Mouse (Mus musculus) megakaryocyte, embryonic 14.5 days (primary cell): Measurements from ENCODE around the gene Tnfsf14. TPM values are rescaled to one million over a fixed set of nuclear protein-coding genes. Genes with fewer than 3 reads are reported as not detected.

Experiments
- H3K27me3 ChIP-seq: replicated peaks from 2 replicates; pipeline ENCODE3; 2012; ENCODE audit warnings: inconsistent platforms
- H3K36me3 ChIP-seq: replicated peaks from 2 replicates; pipeline ENCODE3; 2012; ENCODE audit warnings: low read length, inconsistent platforms, mixed read lengths
- H3K4me1 ChIP-seq: 2 replicates; pipeline ENCODE4 v1.6.1; 2012; ENCODE audit warnings: inconsistent platforms
- H3K4me3 ChIP-seq: replicated peaks from 2 replicates; pipeline ENCODE3; 2012; ENCODE audit warnings: moderate library complexity, mild to moderate bottlenecking, inconsistent platforms
- H3K9me3 ChIP-seq: 2 replicates; pipeline ENCODE4 v1.6.1; 2012; ENCODE audit warnings: inconsistent platforms
- FLI1 ChIP-seq: IDR thresholded peaks from 2 replicates; pipeline ENCODE4 v1.6.1; 2012; ENCODE audit warnings: low read length, inconsistent platforms, mixed read lengths
- GATA1 ChIP-seq: IDR thresholded peaks from 3 replicates; pipeline ENCODE4 v1.6.1; 2012; ENCODE audit warnings: mixed read lengths, low read length, inconsistent platforms, borderline replicate concordance
- polyA plus RNA-seq: library from polyadenylated mRNA; stranded (reverse); fragments of >175 nt; gene quantifications from 2 replicates; pipeline ENCODE4 v1.2.3, GENCODE M21; 2012; ENCODE audit warnings: low replicate concordance; ENCODE audit not compliant: insufficient read depth

Gene Tnfsf14
- polyA plus RNA-seq, 1 experiment, result 144 TPM

GRCm38 (mm10) chr17:57209330-57209729, 15.4 kb upstream of the Tnfsf14 start:
- H3K4me1 ChIP-seq, result peaks cover 78% of the 10 kb centered on the region
- H3K9me3 ChIP-seq, result 0 out of 2 replicates have a peak, but pooled peaks cover 3% of the 10 kb centered on the region
- H3K36me3 ChIP-seq, result peaks cover 30% of the 10 kb centered on the region
- H3K4me3 ChIP-seq, result no peak overlapping the region
- H3K27me3 ChIP-seq, result peaks cover 15% of the 10 kb centered on the region
- TF ChIP-seq FLI1, result no peak

DNA sequence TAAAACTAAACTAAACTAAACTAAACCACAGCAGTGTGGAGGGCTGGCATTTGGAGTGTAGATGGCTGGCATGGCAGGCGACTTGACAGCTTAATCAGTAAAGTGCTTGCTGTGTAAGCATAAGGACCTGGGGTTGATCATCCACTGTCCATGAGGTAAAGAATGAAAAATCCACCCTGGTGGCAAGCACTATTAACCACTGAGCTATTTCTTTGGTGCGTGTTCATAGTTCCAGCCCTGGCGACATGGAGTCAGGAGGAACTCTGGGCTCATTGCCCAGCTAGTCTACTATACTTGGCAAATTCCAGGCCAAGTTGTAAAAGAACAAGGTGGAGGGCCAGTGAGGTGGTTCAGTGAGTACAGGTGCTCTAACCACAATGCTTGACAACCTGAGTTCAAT, 14.0 kb upstream of the Tnfsf14 start:
- Histone ChIP-seq H3K4me3 (no peak overlapping the region), H3K36me3 (peaks cover 40% of the 10 kb centered on the region), H3K27me3 (peaks cover 6% of the 10 kb centered on the region), H3K9me3 (0 out of 2 replicates have a peak, but pooled peaks cover 3% of the 10 kb centered on the region), H3K4me1 (peaks cover 82% of the 10 kb centered on the region)
- TF ChIP-seq GATA1 (no peak), FLI1 (no peak)

DNA sequence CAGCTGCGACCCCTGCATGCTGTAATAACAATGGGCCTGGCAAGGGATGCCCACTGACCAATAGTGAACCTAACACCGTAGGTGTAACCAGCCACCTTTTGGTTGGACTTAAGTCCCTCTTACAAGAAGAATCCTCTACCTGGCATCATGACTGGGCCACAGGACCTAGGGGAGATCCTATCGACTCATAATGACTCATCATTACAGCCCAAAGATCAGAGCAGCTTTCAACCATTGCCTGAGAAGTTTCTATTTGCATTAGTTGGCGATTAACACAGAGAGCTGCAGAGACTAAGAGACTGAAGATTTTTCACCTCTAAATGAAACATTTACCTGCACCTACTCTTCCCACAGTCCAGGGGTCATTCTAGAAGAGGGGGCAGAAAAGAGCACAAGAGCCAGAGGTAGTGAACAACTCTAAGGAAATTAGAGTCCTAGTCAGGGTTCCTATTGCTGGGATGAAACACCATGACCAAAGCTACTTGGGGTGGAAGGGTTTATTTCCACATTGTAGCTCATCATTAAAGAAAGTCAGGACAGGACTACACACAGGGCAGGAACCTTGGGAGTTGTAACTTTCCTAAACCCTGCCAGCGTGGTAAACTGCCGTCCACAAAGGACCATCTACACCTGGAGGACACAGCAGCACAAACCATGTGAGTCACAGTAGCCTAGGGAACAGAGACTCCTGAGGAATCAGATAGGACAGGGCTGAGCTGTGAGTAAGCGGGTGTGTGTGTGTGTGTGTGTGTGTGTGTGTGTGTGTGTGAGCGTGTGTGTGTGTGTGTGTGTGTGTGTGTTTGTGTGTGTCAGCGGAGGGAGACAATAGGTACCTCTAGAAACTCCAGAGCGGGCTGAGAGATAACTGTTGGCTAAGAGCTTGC, 8.1 kb upstream of the Tnfsf14 start:
- Histone ChIP-seq H3K9me3 (0 out of 2 replicates have a peak, but pooled peaks cover 3% of the 10 kb centered on the region), H3K36me3 (peaks cover 38% of the 10 kb centered on the region), H3K4me1 (peaks cover 81% of the 10 kb centered on the region), H3K27me3 (no peaks in the 10 kb centered on the region), H3K4me3 (no peak overlapping the region)
- TF ChIP-seq FLI1 (no peak), GATA1 (no peak)

DNA sequence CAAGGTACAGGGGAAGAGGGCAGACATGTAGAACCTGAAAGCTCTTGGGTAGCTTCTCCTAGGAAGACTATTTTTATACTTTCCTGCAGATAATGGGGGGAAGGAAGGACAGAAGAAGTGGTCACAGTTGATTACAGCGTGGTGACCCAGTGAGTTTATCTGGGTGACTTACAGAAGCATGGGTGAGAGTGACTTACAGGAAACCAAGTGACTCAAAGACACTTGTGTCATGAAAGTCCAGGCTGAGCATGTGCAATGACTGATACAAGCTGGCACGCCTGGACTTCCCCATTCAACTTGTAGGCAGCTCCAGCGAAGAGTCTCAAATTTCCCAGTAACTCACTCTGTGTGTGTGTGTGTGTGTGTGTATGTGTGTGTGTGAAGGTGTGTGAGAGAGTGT, 4.3 kb upstream of the Tnfsf14 start:
- Histone ChIP-seq H3K4me1 (peaks cover 82% of the 10 kb centered on the region), H3K4me3 (peak overlapping the region; percentile 73), H3K9me3 (no peaks in the 10 kb centered on the region), H3K36me3 (peaks cover 10% of the 10 kb centered on the region), H3K27me3 (no peaks in the 10 kb centered on the region)
- TF ChIP-seq GATA1 (peak; percentile 95; the same call in 1 of the 3 replicates), FLI1 (no peak)

DNA sequence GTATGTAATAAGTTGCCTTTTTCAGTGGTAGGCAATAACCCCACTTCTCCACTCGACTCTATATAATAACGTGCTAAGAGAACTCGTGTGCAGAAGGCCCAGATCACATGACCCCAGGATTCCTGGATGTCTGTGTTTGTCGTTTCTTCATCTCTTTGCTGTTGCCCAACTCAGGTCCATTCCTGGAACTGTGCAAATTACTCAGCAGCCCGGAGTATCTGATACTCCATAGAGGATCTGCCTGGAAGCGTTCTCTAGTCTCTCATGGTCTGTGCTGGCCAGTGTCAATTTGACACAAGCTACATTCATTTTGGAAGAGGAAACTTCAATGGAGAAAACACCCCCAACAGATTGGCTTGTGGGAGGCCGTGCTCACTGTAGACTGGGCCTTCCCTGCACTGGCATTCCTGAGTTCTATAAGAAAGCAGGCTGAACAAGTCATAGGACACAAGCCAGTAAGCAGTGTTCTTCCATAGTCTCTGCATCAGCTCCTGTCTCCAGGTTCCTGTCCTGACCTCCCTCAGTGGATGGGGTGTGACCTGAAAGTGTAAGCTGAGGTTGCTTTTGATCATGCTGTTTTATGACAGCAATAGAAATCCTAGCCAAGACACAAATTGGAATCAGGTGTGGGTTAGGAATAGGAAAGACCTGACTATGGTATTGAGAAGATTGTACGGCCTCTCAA, 1.5 kb upstream of the Tnfsf14 start:
- no peaks in the 10 kb centered on the region for H3K27me3 ChIP-seq
- H3K9me3 ChIP-seq, result peaks cover 5% of the 10 kb centered on the region
- peaks cover 25% of the 10 kb centered on the region for H3K36me3 ChIP-seq
- peaks cover 88% of the 10 kb centered on the region for H3K4me1 ChIP-seq
- H3K4me3 ChIP-seq, result no peak overlapping the region
- no peak for TF ChIP-seq FLI1
- TF ChIP-seq GATA1, result no peak

DNA sequence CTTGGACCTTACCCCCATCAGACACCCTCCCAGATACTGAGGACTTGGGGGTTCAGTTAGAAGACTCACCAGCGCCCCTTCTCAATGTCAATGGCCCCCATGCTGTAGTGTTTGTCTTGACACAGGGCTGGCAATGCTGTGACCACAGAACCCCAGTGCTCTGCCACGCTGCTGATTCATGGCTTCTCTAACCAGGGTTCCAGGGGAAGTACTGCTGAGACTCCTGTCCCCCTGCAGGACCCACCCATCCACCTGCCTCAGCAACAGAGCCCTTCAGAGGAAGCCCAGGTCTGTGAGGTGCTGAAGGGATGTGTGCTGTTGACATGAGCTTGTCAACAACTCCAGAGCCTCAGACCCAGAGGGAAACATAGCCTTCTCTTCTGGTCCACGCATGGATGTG, 794 bp upstream of the Tnfsf14 start:
- Histone ChIP-seq H3K36me3 (peaks cover 32% of the 10 kb centered on the region), H3K4me1 (peaks cover 95% of the 10 kb centered on the region)

DNA sequence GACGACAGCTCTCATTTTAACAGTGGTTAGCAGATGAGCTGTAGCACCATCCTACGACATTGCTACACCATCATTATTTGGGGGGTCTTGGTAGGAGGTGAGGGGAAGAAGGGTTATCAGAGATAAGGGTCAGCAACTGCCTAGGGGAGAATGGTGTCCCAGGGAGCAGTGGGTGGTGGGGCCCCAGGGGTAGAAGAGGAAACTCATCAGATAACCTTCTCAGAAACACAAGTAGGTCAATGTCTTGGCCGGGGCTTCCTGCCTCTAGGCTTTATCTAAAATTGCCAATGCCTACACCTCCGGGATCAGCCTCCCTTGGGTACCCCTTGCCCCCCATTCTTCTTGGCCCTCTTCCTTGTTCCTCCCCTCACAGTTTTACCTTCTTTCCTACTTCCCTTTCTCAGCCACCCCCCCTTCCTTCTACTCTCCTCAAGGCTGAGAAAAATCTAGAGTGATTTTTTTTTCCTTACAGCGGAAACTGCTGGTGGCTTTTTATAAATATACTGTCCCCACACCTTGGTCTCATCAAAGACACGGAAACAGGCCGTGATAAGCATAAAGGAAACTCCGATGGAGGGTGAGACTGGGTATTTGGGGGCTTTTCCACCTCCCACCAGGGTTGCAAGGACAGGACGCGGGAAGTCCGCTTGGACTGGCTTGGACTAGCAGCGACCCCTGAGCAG, 5.3 kb downstream of the Tnfsf14 start:
- no peaks in the 10 kb centered on the region for H3K27me3 ChIP-seq
- peaks cover 85% of the 10 kb centered on the region for H3K4me1 ChIP-seq
- peaks cover 19% of the 10 kb centered on the region for H3K9me3 ChIP-seq
- no peak for TF ChIP-seq GATA1
- TF ChIP-seq FLI1, result no peak
- peaks cover 71% of the 10 kb centered on the region for H3K36me3 ChIP-seq
- peak overlapping the region; percentile 82 for H3K4me3 ChIP-seq

More for the DNA sequence above, 794 bp upstream of the Tnfsf14 start:
- no peaks in the 10 kb centered on the region for H3K27me3 ChIP-seq
- H3K9me3 ChIP-seq, result peaks cover 8% of the 10 kb centered on the region
- TF ChIP-seq FLI1 (no peak), GATA1 (no peak)
- peak overlapping the region; percentile 91 for H3K4me3 ChIP-seq

DNA sequence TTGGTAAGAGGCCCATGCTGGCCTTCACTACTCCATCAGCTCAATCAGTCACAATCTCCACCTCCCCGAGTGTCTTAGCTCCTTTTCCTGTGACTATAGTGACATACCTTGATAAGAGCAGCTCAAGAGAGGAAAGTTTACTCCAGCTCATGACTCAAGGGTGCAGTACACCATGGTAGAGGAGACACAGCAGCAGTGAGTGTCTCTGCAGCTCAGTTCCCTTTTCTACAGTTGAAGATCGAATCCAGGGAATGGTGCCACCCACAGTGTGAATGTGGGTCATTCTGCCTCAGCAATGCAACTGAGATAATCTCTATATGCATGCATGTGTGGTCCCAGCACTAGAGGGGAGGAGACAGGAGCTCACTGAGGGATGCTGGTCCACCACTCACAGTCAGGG, 8.3 kb downstream of the Tnfsf14 start:
- no peak for TF ChIP-seq FLI1
- TF ChIP-seq GATA1, result no peak
- Histone ChIP-seq H3K9me3 (peaks cover 25% of the 10 kb centered on the region), H3K36me3 (peaks cover 57% of the 10 kb centered on the region), H3K4me3 (no peak overlapping the region), H3K4me1 (peaks cover 69% of the 10 kb centered on the region), H3K27me3 (no peaks in the 10 kb centered on the region)

DNA sequence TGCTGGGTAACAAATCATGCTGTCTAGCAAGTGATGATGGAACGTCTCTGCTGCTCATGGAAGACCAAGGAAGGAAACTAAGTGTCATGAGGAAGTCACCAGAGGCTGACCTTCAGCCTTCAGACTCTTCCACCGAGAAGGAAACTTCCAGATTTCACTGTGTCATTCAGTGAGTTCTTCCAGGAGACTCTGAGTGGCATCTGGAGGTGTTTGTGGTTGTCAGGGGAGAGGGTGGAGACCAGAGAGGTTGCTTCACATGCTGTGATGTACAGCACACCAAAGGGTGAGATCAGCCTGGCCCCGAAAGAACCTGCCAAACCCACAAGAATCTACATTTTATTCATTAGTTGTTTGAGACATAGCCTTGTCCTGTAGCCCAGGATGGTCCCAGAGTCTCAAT, 11.1 kb downstream of the Tnfsf14 start:
- TF ChIP-seq FLI1, result no peak
- no peak for TF ChIP-seq GATA1
- no peaks in the 10 kb centered on the region for H3K27me3 ChIP-seq
- H3K4me1 ChIP-seq, result peaks cover 43% of the 10 kb centered on the region
- peaks cover 20% of the 10 kb centered on the region for H3K9me3 ChIP-seq
- H3K36me3 ChIP-seq, result peaks cover 29% of the 10 kb centered on the region
- no peak overlapping the region for H3K4me3 ChIP-seq

- Histone ChIP-seq H3K4me3 (no peak overlapping the region), H3K36me3 (peaks cover 10% of the 10 kb centered on the region), H3K4me1 (peaks cover 27% of the 10 kb centered on the region), H3K27me3 (peaks cover 4% of the 10 kb centered on the region), H3K9me3 (peaks cover 11% of the 10 kb centered on the region)
- TF ChIP-seq FLI1, result no peak
- no peak for TF ChIP-seq GATA1
Observed at GRCm38 (mm10) chr17:57180363-57180762, 13.6 kb downstream of the Tnfsf14 start.
